Mouse (Mus musculus) midbrain, embryonic 11.5 days (tissue): ENCODE data around the gene Dchs1. TPM values are rescaled to one million over a fixed set of nuclear protein-coding genes. Genes with fewer than 3 reads are reported as not detected.
A peak's percentile ranks its signal among the peaks of the same experiment; 100 is the strongest.

Experiments
- ATAC-seq: fragments of 200-750 bp; cut with Nextera tagmentation; 2 replicates; pipeline ENCODE4 v1.8.0; 2017; ENCODE audit warnings: moderate TSS enrichment, moderate library complexity; ENCODE audit not compliant: low FRiP score
- DNase-seq: peaks from one replicate; pipeline ENCODE4 v3.0.0; 2015; ENCODE audit warnings: low spot score; ENCODE audit errors: missing footprints
- H3K27ac ChIP-seq: fragments of 300-500 bp; sonication (generic); 2 replicates; pipeline ENCODE4 v1.5.1; 2014; ENCODE audit warnings: low read depth, low read length
- H3K27me3 ChIP-seq: fragments of 300-500 bp; sonication (generic); 2 replicates; pipeline ENCODE4 v1.6.1; 2014; ENCODE audit warnings: mild to moderate bottlenecking, low read length, moderate library complexity, mixed read lengths; ENCODE audit not compliant: control insufficient read depth, insufficient read depth
- H3K36me3 ChIP-seq: fragments of 300-500 bp; sonication (generic); 2 replicates; pipeline ENCODE4 v1.6.1; 2014; ENCODE audit warnings: mild to moderate bottlenecking, low read length, moderate library complexity, mixed read lengths; ENCODE audit not compliant: control insufficient read depth, insufficient read depth
- H3K4me1 ChIP-seq: fragments of 300-500 bp; sonication (generic); 2 replicates; pipeline ENCODE4 v1.6.1; 2014; ENCODE audit warnings: low read length; ENCODE audit not compliant: control insufficient read depth, insufficient read depth
- H3K4me2 ChIP-seq: fragments of 300-500 bp; sonication (generic); 2 replicates; pipeline ENCODE4 v1.6.1; 2014; ENCODE audit warnings: mild to moderate bottlenecking, moderate library complexity
- H3K4me3 ChIP-seq: fragments of 300-500 bp; sonication (generic); 2 replicates; pipeline ENCODE4 v1.5.1; 2014; ENCODE audit warnings: low read depth, low read length
- H3K9ac ChIP-seq: fragments of 300-500 bp; sonication (generic); 2 replicates; pipeline ENCODE4 v1.6.1; 2014; ENCODE audit warnings: low read length
- H3K9me3 ChIP-seq: fragments of 300-500 bp; sonication (generic); 2 replicates; pipeline ENCODE4 v1.6.1; 2016; ENCODE audit warnings: low read length; ENCODE audit not compliant: control insufficient read depth
- WGBS: fragments of 180-500 bp; shearing (Covaris S2); extraction: QIAGEN DNeasy Blood & Tissue Kit; methylation state at CpG from one replicate; pipeline ENCODE4 v1.1.7; 2014; 5-methylcytosine and 5-hydroxymethylcytosine counted together
- polyA plus RNA-seq: library from polyadenylated mRNA; unstranded; fragments of >200 nt; fragmentation: Nextera tagmentation; extraction: Ambion mirVana; gene quantifications from 2 replicates; pipeline ENCODE4 v1.2.1, GENCODE M21; 2014

Dchs1 gene
- polyA plus RNA-seq, 1 experiment from 2014 or later, result 12.7 TPM

DNA sequence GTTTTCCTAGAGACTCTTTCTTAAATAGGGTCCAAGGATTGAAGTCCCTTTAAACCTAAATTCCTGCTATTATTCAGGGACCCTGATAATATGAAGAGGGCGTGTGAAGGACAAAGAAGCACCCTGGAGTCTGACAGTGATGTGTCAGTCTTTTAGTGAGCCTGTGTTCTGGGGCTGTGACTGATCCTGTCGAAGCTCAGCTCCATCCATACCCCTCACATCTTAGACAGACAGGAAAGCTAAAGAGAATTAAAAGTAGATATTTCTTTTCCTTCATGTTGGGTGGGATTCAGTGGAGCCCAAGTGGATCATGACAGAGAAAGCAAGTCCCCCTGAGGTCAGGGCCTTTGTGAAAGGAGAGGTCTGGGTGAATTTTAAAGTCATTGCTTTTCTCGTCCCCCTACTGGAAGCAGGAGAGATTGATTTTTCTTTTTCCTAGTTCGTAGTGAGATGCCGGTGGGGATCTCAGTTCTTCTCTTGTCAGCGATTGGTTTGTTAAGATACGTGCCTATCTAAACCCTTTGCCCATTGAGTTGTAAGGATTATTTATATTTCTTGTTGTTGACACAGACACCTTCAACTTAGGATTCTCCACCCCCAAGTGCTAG, 8.4 kb upstream of the Dchs1 start:
- WGBS, result 13% methylated on average over 7 of the region's 7 CpGs
- H3K36me3 ChIP-seq, result no peaks in the 10 kb centered on the region
- H3K4me2 ChIP-seq, result no peak overlapping the region
- no peaks in the 10 kb centered on the region for H3K9me3 ChIP-seq
- H3K9ac ChIP-seq, result no peak overlapping the region
- H3K27ac ChIP-seq, result no peak overlapping the region
- ATAC-seq (peak; percentile 55; the same call in 1 of the 2 replicates), DNase-seq (peak; percentile 87)
- H3K4me1 ChIP-seq, result 0 out of 2 replicates have a peak, but pooled peaks cover 4% of the 10 kb centered on the region
- H3K27me3 ChIP-seq, result no peaks in the 10 kb centered on the region
- no peak overlapping the region for H3K4me3 ChIP-seq

DNA sequence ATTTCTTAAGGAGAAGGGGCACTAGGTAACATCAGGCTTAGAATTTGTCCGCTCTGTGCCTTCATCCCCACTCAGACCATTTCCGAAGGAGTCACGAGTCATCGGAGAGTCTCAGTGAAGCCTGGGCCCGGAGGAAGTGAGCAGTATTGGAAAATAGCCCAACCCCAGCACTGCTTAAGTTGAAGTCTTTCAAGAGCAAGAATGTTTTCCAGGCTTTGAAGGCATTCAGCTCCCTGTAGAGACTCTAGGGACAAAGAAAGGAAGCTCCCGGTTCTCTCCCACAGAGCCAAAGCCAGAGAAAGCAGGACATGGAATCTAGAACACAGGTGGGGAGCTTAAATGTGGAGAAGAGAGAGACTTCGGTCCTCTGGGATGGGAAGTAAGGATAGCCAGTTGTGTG, 6.2 kb upstream of the Dchs1 start:
- DNase-seq (no peak), ATAC-seq (no peak)
- Histone ChIP-seq H3K27ac (no peak overlapping the region), H3K36me3 (no peaks in the 10 kb centered on the region), H3K4me3 (no peak overlapping the region), H3K27me3 (no peaks in the 10 kb centered on the region), H3K4me2 (no peak overlapping the region), H3K9ac (no peak overlapping the region), H3K4me1 (0 out of 2 replicates have a peak, but pooled peaks cover 4% of the 10 kb centered on the region), H3K9me3 (no peaks in the 10 kb centered on the region)
- 79% methylated on average over 7 of the region's 7 CpGs for WGBS

DNA sequence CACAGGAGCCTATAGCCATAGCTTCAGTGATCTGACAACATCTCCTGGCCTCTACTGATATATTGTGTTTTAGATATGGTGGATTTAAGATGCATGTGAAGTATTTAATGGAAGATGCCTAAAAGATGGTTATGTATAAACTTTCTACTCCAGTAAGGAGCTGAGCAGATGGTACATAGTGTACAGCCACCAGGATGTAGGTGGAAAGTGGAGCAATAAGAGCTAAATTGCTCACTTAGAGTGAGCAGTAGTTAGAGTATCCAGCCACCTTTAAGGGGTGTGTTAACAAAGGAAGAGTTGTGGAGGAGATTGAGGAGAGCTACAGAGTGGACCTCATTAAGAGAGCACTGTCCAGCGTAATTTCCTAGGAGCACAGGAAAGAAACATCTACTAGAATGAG, 3.7 kb upstream of the Dchs1 start:
- WGBS, result 88% methylated on average over 1 of the region's 1 CpGs
- ATAC-seq (no peak), DNase-seq (no peak)
- H3K27ac ChIP-seq, result no peak overlapping the region
- no peak overlapping the region for H3K4me2 ChIP-seq
- no peaks in the 10 kb centered on the region for H3K27me3 ChIP-seq
- H3K4me3 ChIP-seq, result no peak overlapping the region
- H3K4me1 ChIP-seq, result peaks cover 9% of the 10 kb centered on the region
- no peak overlapping the region for H3K9ac ChIP-seq
- H3K9me3 ChIP-seq, result no peaks in the 10 kb centered on the region
- H3K36me3 ChIP-seq, result no peaks in the 10 kb centered on the region

DNA sequence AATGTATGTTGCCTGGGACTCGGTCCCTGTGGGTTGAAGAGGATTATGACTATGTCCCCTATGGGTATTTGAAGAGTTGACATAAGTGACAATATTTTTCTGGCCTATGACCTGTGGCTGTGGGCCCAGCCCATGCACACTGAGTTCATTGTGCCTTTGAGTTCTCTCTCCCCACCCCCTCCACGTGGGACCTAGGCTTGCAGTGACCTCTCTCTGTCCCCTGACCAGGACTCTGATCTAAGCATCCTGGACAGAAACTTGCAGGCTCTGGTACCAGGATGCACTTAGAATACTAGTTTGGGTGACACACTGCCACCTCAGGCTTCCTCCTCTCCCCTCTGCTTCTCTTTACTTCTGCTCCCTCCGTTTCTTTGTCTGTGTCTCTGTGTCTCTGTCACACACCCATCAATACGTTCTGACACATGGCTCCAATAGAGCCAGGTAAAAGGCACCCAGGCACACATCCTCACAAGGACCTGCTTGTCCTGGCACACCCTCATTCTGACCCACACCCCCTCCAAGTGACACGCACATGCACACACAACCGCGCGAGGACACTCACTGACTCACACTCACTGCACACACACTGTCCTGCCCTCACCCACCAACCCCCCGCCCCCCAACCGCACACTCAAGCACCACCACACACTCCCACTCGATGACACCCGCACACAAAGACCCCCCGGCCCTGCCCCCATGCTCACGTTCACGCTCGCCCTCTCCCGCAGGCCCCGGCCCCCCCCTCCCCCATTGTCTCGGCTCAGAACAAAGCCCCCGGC, 759 bp downstream of the Dchs1 start:
- WGBS, result 8% methylated on average over 20 of the region's 20 CpGs
- no peaks in the 10 kb centered on the region for H3K9me3 ChIP-seq
- H3K27ac ChIP-seq, result peak overlapping the region; percentile 84
- peaks cover 4% of the 10 kb centered on the region; the same call in 1 of the 2 replicates for H3K36me3 ChIP-seq
- peak; percentile 95 for DNase-seq
- peak; percentile 78 for ATAC-seq
- H3K4me3 ChIP-seq, result peak overlapping the region; percentile 88
- H3K4me2 ChIP-seq, result peak overlapping the region; percentile 55
- peak overlapping the region; percentile 99 for H3K9ac ChIP-seq
- peaks cover 31% of the 10 kb centered on the region for H3K4me1 ChIP-seq
- H3K27me3 ChIP-seq, result no peaks in the 10 kb centered on the region

DNA sequence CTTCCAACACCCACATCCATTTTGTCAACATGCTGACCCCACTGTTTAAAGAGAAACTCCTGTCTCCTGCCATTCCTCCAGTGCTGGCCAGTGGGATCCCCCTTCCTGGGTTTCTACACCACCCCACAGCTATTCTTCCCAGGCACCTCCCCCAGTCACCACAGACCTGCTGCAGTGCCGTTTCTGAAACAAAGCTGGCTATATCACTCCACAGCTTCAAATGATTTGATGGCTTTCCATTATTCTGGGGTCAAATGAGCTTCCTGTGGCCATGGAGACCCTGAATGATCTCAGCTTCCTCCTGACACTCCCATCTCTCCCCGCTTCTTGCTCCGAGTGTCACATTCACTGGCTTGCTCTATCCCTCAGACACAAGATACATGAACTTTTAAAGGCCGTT, 2.9 kb downstream of the Dchs1 start:
- H3K4me3 ChIP-seq, result no peak overlapping the region
- peaks cover 8% of the 10 kb centered on the region for H3K36me3 ChIP-seq
- no peak for DNase-seq
- no peaks in the 10 kb centered on the region for H3K9me3 ChIP-seq
- no peak for ATAC-seq
- peaks cover 31% of the 10 kb centered on the region for H3K4me1 ChIP-seq
- H3K27ac ChIP-seq, result no peak overlapping the region
- H3K27me3 ChIP-seq, result no peaks in the 10 kb centered on the region
- H3K4me2 ChIP-seq, result peak overlapping the region; percentile 8; the same call in 1 of the 2 replicates
- H3K9ac ChIP-seq, result no peak overlapping the region
- 28% methylated on average over 4 of the region's 4 CpGs for WGBS

DNA sequence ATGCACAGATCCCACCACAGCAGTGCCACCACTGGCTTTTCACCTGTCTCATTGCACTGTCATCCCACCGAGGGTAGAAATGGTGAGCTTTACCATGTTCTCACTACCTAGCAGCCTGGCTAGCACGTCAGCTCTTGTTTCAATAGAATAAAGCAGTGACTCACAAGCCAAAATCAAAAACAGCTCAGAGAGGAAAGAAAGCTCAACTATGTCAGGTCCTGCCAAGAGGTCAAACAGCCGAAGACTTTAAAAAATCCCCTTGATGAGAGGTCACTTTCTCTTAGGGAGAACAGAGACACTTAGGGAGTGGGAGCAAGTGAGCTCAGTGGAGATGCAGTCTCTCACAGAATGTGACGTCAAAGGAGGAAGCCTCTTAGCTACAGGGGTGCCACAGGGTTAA, 3.6 kb downstream of the Dchs1 start:
- Histone ChIP-seq H3K4me1 (peaks cover 34% of the 10 kb centered on the region), H3K9me3 (no peaks in the 10 kb centered on the region), H3K4me2 (no peak overlapping the region), H3K4me3 (no peak overlapping the region), H3K9ac (no peak overlapping the region), H3K36me3 (peaks cover 8% of the 10 kb centered on the region), H3K27ac (no peak overlapping the region), H3K27me3 (no peaks in the 10 kb centered on the region)
- DNase-seq, result no peak
- 41% methylated on average over 4 of the region's 4 CpGs for WGBS
- no peak for ATAC-seq

DNA sequence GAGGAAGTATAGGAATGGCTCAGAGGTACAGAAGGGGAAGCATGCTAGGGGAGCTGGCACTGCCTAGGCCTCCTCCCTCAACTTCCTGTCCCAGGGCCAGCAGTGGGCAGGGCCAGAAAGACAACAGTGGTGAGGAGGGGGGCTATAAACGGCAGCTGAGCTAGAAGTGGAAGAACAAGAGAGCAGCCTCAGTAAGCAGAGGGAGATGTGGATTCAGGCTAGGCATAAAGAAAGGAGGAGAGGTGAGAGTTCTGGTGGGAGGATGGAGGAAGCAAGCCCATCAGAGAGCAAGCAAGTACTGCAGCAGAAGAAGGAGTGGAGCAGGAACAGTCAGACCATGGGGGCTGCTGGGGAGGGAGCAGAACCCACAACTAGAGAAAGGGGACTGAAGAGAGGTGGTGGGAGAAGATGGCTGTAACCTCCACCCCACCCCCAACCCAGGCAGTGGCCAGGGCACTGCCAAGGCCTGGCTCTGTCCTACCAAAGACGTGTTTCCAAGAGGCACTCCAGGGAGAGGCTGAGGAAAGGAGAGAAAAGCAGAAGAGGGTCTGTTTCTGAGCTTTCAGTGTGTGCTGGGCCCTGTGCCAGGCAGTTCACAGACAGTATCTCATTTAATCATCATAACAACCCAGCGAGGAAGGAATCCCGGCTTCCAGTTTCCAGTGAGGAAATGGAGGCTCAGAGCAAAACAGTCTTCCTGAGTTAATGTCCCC, 8.7 kb downstream of the Dchs1 start:
- H3K36me3 ChIP-seq, result peaks cover 8% of the 10 kb centered on the region
- no peak overlapping the region for H3K27ac ChIP-seq
- H3K9ac ChIP-seq, result no peak overlapping the region
- WGBS, result 42% methylated on average over 4 of the region's 4 CpGs
- DNase-seq, result peak; percentile 88
- H3K27me3 ChIP-seq, result no peaks in the 10 kb centered on the region
- ATAC-seq, result peak; percentile 33
- no peaks in the 10 kb centered on the region for H3K9me3 ChIP-seq
- no peak overlapping the region for H3K4me2 ChIP-seq
- no peak overlapping the region for H3K4me3 ChIP-seq
- peaks cover 20% of the 10 kb centered on the region for H3K4me1 ChIP-seq

DNA sequence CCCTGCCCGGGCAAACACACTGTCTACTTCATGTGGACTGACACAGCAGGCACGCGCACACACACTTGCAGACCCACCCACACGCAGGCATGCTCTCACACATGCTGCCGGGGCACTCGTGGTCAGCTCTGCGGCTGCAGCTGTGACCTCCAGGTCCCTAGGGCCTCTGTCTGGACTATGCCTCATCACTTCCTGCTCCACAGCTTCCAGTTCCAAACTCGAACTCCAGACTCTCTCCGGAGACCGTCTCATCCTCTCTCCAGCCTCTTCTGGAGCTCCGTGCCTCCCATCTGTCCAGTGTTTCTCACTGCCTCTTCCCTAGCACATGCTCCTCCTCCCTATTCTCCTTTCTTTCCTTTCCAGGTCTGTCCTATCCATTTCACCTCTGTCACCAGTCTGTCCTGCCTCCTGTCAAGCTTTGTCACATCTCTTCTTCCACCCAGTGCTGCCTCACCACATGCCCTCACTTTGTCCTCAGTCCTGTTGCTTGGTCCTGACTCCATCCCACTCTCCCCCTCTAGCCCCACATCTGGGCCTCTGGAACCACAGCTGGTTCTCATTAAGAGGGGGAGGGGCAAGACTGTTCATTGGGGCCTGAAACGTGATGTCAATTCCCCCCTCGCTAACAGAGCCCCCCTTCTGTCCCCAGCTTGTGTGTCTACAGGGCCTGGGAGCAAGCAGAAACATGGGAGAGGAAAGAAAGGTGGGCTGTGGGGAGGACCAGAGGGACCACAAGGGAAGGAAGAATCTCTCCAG, 9.5 kb downstream of the Dchs1 start:
- Histone ChIP-seq H3K9ac (no peak overlapping the region), H3K4me3 (no peak overlapping the region), H3K36me3 (peaks cover 8% of the 10 kb centered on the region), H3K9me3 (no peaks in the 10 kb centered on the region), H3K27ac (no peak overlapping the region; the same call in 1 of the 2 replicates), H3K4me2 (no peak overlapping the region), H3K4me1 (peaks cover 14% of the 10 kb centered on the region), H3K27me3 (no peaks in the 10 kb centered on the region)
- WGBS, result 62% methylated on average over 13 of the region's 13 CpGs
- DNase-seq (peak; percentile 89), ATAC-seq (peak; percentile 45; the same call in 1 of the 2 replicates)
